Mouse (Mus musculus): ENCODE measurements at regions not wholly inside any gene's neighbourhood (a gene's known extent, or its start where the extent isn't known, plus 50 kb on each side); places are given as distances from the start of the nearest gene placed in this dataset.

DNA sequence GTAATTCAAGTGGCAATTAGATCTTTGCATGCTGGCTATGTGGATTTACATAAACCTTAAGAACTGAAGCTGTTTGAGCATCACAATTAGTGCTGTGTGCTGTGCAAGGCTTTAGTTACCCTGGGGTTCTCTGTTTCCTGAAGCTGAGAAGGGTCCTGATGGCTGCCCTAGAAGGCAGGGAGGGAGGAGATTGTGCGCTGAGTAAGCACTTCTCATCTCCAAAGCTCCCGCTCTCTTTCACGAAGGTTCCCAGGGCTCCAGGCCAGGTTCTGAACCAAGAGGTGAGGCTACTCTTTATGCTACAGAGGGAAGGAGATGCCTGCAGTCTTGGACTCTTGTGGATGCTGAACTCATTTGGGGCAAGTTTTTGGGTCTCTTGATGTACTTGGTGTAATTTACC, 206.7 kb downstream of the Fam169b start:
- Histone ChIP-seq H3K36me3 (ENCODE audit: control insufficient read depth, insufficient read depth, low read length) (no peaks in the 10 kb centered on the region), H3K27me3 (ENCODE audit: control insufficient read depth, insufficient read depth, low read length) (no peaks in the 10 kb centered on the region), H3K4me2 (ENCODE audit: low read depth, low read length) (no peak overlapping the region), H3K9ac (replicated peaks; ENCODE audit: low read depth, low read length) (no peak overlapping the region), H3K4me1 (ENCODE audit: control insufficient read depth, insufficient read depth, low read length) (no peaks in the 10 kb centered on the region; the same call in 1 of the 2 replicates), H3K4me3 (ENCODE audit: low read depth, low read length) (no peak overlapping the region), H3K9me3 (ENCODE audit: control insufficient read depth, low read length) (no peaks in the 10 kb centered on the region), H3K27ac (ENCODE audit: low read depth, low read length) (no peak overlapping the region)
- WGBS = 50% methylated on average over 3 of the region's 3 CpGs
- no peak for ATAC-seq (ENCODE audit: low read depth)

DNA sequence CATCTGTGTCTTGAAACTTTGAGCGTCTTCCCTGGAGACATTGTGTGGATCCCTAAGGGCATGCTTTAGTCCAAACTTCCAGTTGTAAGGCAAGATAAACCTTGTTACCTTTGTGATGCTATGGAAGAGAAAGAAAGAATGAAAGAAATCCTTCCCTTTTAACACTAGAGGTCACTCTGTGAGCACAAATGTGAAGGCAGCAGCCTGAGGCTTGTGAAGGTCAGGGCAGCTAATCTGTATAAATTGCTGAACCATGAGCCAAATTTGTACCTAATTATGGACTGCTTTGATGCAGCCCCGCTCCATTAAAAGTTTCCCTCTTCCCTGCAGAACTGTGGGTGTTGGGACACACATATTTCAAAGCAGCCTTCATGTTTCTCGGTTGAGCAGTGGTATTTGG, 204.4 kb downstream of the Fam169b start:
- WGBS = 70% methylated on average over 3 of the region's 3 CpGs
- ATAC-seq (ENCODE audit: low read depth) = no peak
- no peak overlapping the region for H3K9ac ChIP-seq (replicated peaks; ENCODE audit: low read depth, low read length)
- no peaks in the 10 kb centered on the region; the same call in 1 of the 2 replicates for H3K4me1 ChIP-seq (ENCODE audit: control insufficient read depth, insufficient read depth, low read length)
- H3K36me3 ChIP-seq (ENCODE audit: control insufficient read depth, insufficient read depth, low read length) = no peaks in the 10 kb centered on the region
- H3K9me3 ChIP-seq (ENCODE audit: control insufficient read depth, low read length) = no peaks in the 10 kb centered on the region
- H3K27ac ChIP-seq (ENCODE audit: low read depth, low read length) = no peak overlapping the region
- H3K4me2 ChIP-seq (ENCODE audit: low read depth, low read length) = no peak overlapping the region
- H3K27me3 ChIP-seq (ENCODE audit: control insufficient read depth, insufficient read depth, low read length) = no peaks in the 10 kb centered on the region
- H3K4me3 ChIP-seq (ENCODE audit: low read depth, low read length) = no peak overlapping the region

DNA sequence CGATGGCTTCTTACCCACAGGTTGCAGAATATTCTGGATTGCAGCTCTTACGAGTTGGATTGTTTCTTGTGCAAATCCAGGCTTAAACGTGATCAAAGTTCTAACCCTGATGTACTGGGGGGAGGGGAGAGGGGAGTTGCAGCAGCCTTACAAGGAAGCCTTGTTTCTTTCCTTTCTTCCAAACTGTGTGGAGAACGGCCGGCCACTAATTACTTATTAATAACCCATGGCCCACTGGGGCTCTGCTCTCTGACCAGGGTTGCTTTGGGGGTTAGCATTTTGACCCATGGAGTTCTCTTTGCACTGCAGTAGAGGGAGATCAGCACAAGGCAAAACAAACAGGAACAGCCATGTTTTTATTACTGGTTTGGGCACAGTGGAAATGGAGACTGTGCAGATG, 199.2 kb downstream of the Fam169b start:
- Histone ChIP-seq H3K4me2 (ENCODE audit: low read depth, low read length) (no peak overlapping the region), H3K9ac (replicated peaks; ENCODE audit: low read depth, low read length) (no peak overlapping the region), H3K4me3 (ENCODE audit: low read depth, low read length) (no peak overlapping the region), H3K27me3 (ENCODE audit: control insufficient read depth, insufficient read depth, low read length) (no peaks in the 10 kb centered on the region), H3K27ac (ENCODE audit: low read depth, low read length) (no peak overlapping the region), H3K36me3 (ENCODE audit: control insufficient read depth, insufficient read depth, low read length) (no peaks in the 10 kb centered on the region), H3K9me3 (ENCODE audit: control insufficient read depth, low read length) (no peaks in the 10 kb centered on the region), H3K4me1 (ENCODE audit: control insufficient read depth, insufficient read depth, low read length) (no peaks in the 10 kb centered on the region)
- 24% methylated on average over 5 of the region's 5 CpGs for WGBS
- no peak for ATAC-seq (ENCODE audit: low read depth)

DNA sequence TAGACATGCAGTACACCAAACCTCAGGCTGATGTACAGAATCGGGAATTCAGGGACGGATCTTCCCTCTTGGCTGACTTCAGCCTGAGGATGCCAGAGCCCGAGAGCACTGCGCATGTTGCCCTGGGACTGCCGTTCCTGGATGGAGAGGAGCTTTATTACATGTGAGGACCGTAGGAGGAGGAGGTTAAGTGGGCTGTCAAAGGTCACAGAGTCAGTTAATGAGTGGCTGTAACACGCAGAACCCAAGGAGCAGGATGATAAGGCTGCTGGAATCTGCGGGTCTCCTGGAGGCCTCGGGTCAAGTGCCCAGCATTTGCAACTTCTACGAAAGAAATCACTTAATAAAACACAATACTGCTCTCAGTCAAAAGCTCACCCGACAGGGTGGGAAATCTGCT, 197.3 kb downstream of the Fam169b start:
- Histone ChIP-seq H3K4me1 (ENCODE audit: control insufficient read depth, insufficient read depth, low read length) (no peaks in the 10 kb centered on the region), H3K4me3 (ENCODE audit: low read depth, low read length) (no peak overlapping the region), H3K9ac (replicated peaks; ENCODE audit: low read depth, low read length) (no peak overlapping the region), H3K4me2 (ENCODE audit: low read depth, low read length) (no peak overlapping the region), H3K27ac (ENCODE audit: low read depth, low read length) (no peak overlapping the region), H3K27me3 (ENCODE audit: control insufficient read depth, insufficient read depth, low read length) (no peaks in the 10 kb centered on the region), H3K9me3 (ENCODE audit: control insufficient read depth, low read length) (no peaks in the 10 kb centered on the region), H3K36me3 (ENCODE audit: control insufficient read depth, insufficient read depth, low read length) (no peaks in the 10 kb centered on the region)
- 67% methylated on average over 11 of the region's 11 CpGs for WGBS
- no peak for ATAC-seq (ENCODE audit: low read depth)

DNA sequence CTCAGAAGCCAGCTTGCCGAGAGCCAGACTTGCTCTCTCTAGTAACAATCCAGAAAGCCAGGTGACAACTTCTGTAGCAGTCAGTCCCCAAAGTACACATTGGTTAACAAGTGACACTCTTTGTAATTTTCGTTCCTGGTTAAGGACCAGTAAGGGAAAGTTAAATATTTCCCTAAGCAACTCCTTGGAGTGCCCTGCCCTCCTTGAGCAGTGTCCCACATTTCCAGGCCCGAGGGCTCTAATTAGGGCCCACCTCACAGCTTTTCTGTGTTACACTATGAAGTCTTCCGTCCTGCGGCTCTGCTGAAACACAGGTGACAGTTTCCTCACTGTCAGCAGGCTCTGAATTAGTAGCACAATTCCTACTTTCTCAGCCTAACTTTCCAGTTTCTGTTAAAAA, 194.9 kb downstream of the Fam169b start:
- WGBS = 93% methylated on average over 5 of the region's 5 CpGs
- H3K4me3 ChIP-seq (ENCODE audit: low read depth, low read length) = no peak overlapping the region
- ATAC-seq (ENCODE audit: low read depth) = no peak

DNA sequence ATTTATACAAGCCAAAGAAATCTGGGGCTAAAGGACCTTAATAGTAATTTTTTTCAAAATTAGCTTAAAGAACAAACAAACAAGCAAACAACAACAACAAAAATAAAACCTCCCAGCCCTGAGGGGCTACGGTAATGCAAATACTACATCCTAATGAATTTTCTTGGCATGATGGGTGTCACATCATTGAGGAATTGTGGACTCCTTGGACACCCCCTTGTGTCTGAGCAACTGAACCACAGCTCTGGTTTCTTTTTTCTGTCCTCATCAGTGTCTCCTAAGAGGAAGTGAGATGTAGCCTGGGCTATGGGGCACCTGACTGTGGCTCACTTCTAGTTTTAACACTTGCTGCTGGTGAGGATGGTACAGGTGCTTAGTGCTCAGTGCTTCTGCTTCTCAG, 184.2 kb downstream of the Fam169b start:
- Histone ChIP-seq H3K27me3 (ENCODE audit: control insufficient read depth, insufficient read depth, low read length) (no peaks in the 10 kb centered on the region), H3K27ac (ENCODE audit: low read depth, low read length) (no peak overlapping the region), H3K9ac (replicated peaks; ENCODE audit: low read depth, low read length) (no peak overlapping the region), H3K36me3 (ENCODE audit: control insufficient read depth, insufficient read depth, low read length) (no peaks in the 10 kb centered on the region), H3K4me2 (ENCODE audit: low read depth, low read length) (no peak overlapping the region), H3K4me3 (ENCODE audit: low read depth, low read length) (no peak overlapping the region), H3K9me3 (ENCODE audit: control insufficient read depth, low read length) (no peaks in the 10 kb centered on the region), H3K4me1 (ENCODE audit: control insufficient read depth, insufficient read depth, low read length) (no peaks in the 10 kb centered on the region)
- 90% methylated on average over 1 of the region's 1 CpGs for WGBS
- no peak for ATAC-seq (ENCODE audit: low read depth)

More for the DNA sequence above, 194.9 kb downstream of the Fam169b start:
- H3K36me3 ChIP-seq (ENCODE audit: control insufficient read depth, insufficient read depth, low read length) = no peaks in the 10 kb centered on the region
- H3K4me1 ChIP-seq (ENCODE audit: control insufficient read depth, insufficient read depth, low read length) = no peaks in the 10 kb centered on the region
- no peaks in the 10 kb centered on the region for H3K9me3 ChIP-seq (ENCODE audit: control insufficient read depth, low read length)
- H3K9ac ChIP-seq (replicated peaks; ENCODE audit: low read depth, low read length) = no peak overlapping the region
- H3K27ac ChIP-seq (ENCODE audit: low read depth, low read length) = no peak overlapping the region
- no peak overlapping the region for H3K4me2 ChIP-seq (ENCODE audit: low read depth, low read length)
- no peaks in the 10 kb centered on the region for H3K27me3 ChIP-seq (ENCODE audit: control insufficient read depth, insufficient read depth, low read length)

DNA sequence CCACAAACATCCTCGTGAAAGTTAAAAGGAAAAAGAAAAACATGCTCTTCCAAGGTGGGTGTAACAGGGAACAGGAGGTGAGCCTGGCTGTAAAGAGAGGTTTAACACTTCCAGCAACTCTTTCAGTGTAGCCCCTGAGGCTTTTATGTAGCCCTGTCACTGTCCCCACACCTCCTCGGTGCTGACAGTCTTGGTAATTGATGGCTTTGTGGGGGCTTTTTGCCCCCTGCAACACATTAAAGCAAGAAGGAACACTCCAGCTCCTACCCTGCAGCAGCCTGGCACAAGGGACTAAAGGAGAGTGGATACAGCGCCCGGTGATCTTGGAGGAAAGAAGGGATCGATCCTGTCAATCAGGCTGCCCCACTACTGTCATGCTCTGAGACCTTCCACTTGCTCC, 181.8 kb downstream of the Fam169b start:
- H3K4me1 ChIP-seq (ENCODE audit: control insufficient read depth, insufficient read depth, low read length) = no peaks in the 10 kb centered on the region
- H3K27ac ChIP-seq (ENCODE audit: low read depth, low read length) = no peak overlapping the region
- WGBS = 55% methylated on average over 5 of the region's 5 CpGs
- H3K9me3 ChIP-seq (ENCODE audit: control insufficient read depth, low read length) = no peaks in the 10 kb centered on the region
- no peak overlapping the region for H3K4me2 ChIP-seq (ENCODE audit: low read depth, low read length)
- H3K4me3 ChIP-seq (ENCODE audit: low read depth, low read length) = no peak overlapping the region
- ATAC-seq (ENCODE audit: low read depth) = no peak
- no peak overlapping the region for H3K9ac ChIP-seq (replicated peaks; ENCODE audit: low read depth, low read length)
- H3K27me3 ChIP-seq (ENCODE audit: control insufficient read depth, insufficient read depth, low read length) = no peaks in the 10 kb centered on the region
- no peaks in the 10 kb centered on the region for H3K36me3 ChIP-seq (ENCODE audit: control insufficient read depth, insufficient read depth, low read length)

DNA sequence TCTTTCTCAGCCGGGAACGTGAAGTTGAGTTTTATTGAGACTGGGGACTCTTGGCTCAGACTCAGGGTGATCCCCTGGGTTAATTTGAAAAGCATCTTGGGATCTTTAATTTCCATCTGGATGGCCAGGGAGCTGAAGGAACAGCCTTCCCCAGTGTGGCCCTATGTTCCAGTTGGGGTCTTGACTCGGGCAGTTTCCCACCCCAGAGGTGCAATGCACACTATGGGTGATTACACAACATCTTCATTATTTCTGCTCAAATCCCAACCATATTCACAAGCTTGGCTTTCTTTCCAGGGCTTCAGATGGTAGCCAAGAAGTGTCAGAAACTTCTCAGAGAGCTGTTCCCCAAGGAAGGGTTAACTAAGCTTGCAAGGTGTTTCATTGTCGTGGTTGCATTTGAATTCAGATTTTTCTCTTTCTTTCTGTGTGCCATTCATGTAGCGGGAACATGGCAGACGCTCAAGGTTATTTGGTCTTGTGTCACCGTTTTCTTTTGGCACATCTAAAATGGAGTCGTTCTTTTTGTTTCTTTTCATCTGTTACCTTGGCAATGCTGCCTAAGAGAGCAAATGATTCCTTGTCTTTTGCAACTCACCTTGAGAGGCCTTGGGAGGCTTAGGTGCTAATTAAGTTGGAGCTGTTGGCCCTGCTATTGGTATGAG, 179.5 kb downstream of the Fam169b start:
- ATAC-seq (ENCODE audit: low read depth) = no peak
- Histone ChIP-seq H3K4me1 (ENCODE audit: control insufficient read depth, insufficient read depth, low read length) (no peaks in the 10 kb centered on the region), H3K4me2 (ENCODE audit: low read depth, low read length) (no peak overlapping the region), H3K27me3 (ENCODE audit: control insufficient read depth, insufficient read depth, low read length) (no peaks in the 10 kb centered on the region), H3K4me3 (ENCODE audit: low read depth, low read length) (no peak overlapping the region), H3K27ac (ENCODE audit: low read depth, low read length) (no peak overlapping the region), H3K9ac (replicated peaks; ENCODE audit: low read depth, low read length) (no peak overlapping the region), H3K9me3 (ENCODE audit: control insufficient read depth, low read length) (no peaks in the 10 kb centered on the region), H3K36me3 (ENCODE audit: control insufficient read depth, insufficient read depth, low read length) (no peaks in the 10 kb centered on the region)
- WGBS = 71% methylated on average over 8 of the region's 8 CpGs

DNA sequence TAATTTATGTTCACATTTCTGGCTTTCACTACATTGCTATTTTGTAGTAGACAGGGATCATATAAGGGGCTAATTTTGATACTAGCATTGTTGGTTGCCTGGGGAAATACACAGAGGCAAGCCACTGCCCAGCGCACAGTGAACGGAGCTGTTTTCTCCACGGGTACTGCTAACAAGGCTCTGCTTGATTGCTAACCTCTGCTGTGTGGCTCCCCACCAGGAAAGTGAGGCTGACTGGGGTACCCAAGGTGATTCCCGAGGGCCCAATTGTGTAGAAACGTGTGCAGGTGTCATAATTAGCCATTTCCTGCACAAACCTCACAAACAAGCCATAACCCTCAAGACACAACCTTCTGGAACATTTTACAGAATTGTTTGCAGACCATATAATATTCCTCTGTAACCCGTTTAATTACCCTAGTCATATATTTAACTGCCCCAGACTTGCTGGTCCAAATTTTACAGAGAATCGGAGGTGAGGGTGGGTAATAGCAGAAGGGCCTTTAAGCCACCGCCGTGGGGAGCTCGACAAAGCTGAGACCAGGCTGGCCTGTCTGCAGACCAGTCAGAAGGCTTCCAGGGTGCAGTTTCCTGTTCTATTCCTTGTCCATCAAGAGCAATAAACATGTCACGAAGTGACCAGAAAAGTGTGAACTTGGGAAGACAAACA, 170.9 kb downstream of the Fam169b start:
- no peak overlapping the region for H3K9ac ChIP-seq (replicated peaks; ENCODE audit: low read depth, low read length)
- H3K27me3 ChIP-seq (ENCODE audit: control insufficient read depth, insufficient read depth, low read length) = no peaks in the 10 kb centered on the region
- WGBS = 51% methylated on average over 11 of the region's 11 CpGs
- no peak overlapping the region for H3K4me2 ChIP-seq (ENCODE audit: low read depth, low read length)
- no peak for ATAC-seq (ENCODE audit: low read depth)
- no peak overlapping the region for H3K4me3 ChIP-seq (ENCODE audit: low read depth, low read length)
- H3K36me3 ChIP-seq (ENCODE audit: control insufficient read depth, insufficient read depth, low read length) = no peaks in the 10 kb centered on the region
- H3K4me1 ChIP-seq (ENCODE audit: control insufficient read depth, insufficient read depth, low read length) = no peaks in the 10 kb centered on the region
- no peak overlapping the region for H3K27ac ChIP-seq (ENCODE audit: low read depth, low read length)
- H3K9me3 ChIP-seq (ENCODE audit: control insufficient read depth, low read length) = no peaks in the 10 kb centered on the region

Measured in neural tube, embryonic 14.5 days (tissue).